Mouse (Mus musculus) adipocyte (in vitro differentiated cells): ENCODE measurements around the gene Rhox4f.
A peak's percentile ranks its signal among the peaks of the same experiment; 100 is the strongest.
"Not testable (repeated sequence)": the region's sequence is repeated elsewhere in the genome, so short reads cannot be mapped to it uniquely, and the experiment has no call there.

Experiments
- DNase-seq: peaks from one replicate; pipeline ENCODE4 v3.0.0-alpha.2; 2016; ENCODE audit warnings: low spot score

Gene Rhox4f

DNA sequence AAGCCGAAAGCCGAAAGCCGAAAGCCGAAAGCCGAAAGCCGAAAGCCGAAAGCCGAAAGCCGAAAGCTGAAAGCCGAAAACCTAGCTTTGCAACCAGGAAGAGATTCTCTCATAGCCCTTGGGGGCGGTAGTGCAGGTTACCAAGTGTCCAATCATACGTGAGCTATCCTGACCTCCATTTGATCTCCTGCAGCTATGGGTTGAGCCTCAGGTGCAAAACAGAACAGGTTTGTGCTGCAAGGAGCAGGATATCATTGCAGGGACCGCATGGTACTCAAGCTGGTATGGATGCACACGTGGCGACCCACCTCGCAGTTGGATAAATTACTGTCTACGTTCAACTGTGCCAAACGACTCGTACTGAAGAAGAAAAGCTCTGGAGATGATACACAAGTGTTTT is at the start of gene Rhox4f:
Rhox4f (minus strand) TSS at position 101 of the 400 bp plus-strand sequence.
- DNase-seq: not testable (repeated sequence)

DNA sequence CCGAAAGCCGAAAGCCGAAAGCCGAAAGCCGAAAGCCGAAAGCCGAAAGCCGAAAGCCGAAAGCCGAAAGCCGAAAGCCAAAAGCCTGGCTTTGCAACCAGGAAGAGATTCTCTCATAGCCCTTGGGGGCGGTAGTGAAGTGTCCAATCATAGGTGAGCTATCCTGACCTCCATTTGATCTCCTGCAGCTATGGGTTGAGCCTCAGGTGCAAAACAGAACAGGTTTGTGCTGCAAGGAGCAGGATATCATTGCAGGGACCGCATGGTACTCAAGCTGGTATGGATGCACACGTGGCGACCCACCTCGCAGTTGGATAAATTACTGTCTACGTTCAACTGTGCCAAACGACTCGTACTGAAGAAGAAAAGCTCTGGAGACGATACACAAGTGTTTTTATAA is 43.7 kb upstream of the Rhox4f start, which contains the start of gene Rhox4g:
Rhox4g (minus strand) TSS at position 101 of the 400 bp plus-strand sequence.
- not testable (repeated sequence) for DNase-seq

DNA sequence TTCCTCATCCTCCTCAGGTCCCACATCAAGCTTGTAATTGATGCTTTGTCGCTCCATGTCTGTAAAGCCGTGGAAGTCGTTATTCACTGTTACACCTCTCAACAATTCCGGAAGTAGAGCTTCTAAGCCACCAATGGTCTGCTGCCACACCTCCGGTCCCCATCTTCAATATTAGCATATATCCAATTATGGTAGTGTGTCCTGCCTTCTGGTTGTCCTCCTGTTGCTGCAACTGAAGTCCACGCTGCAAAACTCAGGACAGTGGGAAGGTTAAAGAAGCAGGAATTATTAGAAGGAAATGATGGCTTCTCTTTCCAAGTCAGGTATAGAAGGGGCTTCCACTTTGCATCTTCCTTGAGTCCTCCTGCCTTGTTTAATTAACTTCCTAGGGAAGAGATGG is 35.9 kb upstream of the Rhox4f start, which contains the start of gene Rhox2g:
Rhox2g (minus strand) TSS at position 101 of the 400 bp plus-strand sequence.
- DNase-seq: not testable (repeated sequence)

DNA sequence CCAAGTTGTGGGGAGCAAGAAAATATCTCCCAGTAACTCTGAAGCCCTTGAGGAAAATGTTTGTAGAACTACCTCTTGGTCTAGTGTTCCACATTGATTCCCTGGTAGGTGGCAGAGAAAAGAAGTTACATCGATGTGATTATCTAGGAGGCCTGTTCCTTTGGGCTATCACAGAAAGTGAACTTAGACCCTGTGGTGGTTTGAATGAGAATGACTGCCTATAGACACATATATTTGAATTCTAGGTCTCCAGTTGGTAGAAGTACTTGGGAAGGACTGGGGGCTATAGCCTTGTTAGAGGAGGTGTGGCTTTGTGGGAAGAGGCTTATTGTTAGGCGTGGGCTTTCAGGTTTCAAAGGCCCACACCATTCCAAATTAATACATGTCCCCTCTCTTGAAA is 21.0 kb upstream of the Rhox4f start, which contains the start of gene Rhox3g:
Rhox3g (minus strand) TSS at position 101 of the 400 bp plus-strand sequence.
- not testable (repeated sequence) for DNase-seq

DNA sequence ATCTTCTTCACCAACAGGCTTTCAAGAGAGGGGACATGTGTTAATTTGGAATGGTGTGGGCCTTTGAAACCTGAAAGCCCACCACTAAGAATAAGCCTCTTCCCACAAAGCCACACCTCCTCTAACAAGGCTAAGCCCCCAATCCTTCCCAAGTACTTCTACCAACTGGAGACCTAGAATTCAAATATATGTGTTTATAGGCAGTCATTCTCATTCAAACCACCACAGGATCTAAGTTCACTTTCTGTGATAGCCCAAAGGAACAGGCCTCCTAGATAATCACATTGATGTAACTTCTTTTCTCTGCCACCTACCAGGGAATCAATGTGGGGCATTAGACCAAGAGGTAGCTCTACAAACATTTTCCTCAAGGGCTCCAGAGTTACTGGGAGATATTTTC is 26.8 kb downstream of the Rhox4f start, which contains the start of gene Rhox3f:
Rhox3f (plus strand) TSS at position 301 of the 400 bp plus-strand sequence.
- DNase-seq: not testable (repeated sequence)

DNA sequence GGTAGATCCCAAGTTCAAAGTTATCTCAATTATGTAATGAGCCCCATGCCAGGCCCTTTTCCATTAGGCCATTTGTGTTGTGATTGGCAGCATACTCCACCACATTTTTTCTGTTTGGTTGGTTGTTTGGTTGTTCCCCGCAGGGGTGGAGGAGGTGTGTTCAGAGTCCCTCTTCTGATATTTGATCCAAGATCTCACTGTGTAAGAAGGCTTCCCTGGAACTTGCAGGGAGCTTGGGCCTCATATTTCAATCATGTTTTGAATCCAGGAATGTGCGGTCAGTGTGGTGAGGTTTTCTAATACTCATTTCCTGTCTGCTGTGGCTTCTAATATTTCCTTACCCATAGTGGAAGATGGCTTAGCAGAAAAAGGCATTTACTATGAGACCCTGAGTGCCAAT is 34.9 kb downstream of the Rhox4f start:
- peak; percentile 2 for DNase-seq

DNA sequence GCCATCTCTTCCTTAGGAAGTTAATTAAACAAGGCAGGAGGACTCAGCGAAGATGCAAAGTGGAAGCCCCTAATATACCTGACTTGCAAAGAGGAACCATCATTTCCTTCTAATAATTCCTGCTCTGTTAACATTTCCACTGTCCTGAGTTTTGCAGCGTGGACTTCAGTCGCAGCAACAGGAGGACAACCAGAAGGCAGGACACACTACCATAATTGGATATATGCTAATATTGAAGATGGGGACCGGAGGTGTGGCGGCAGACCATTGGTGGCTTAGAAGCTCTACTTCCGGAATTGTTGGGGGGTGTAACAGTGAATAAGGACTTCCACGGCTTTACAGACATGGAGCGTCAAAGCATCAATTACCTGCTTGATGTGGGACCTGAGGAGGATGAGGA is 36.4 kb downstream of the Rhox4f start, which contains the start of gene Rhox2f:
Rhox2f (plus strand) TSS at position 301 of the 400 bp plus-strand sequence.
- DNase-seq: not testable (repeated sequence)

DNA sequence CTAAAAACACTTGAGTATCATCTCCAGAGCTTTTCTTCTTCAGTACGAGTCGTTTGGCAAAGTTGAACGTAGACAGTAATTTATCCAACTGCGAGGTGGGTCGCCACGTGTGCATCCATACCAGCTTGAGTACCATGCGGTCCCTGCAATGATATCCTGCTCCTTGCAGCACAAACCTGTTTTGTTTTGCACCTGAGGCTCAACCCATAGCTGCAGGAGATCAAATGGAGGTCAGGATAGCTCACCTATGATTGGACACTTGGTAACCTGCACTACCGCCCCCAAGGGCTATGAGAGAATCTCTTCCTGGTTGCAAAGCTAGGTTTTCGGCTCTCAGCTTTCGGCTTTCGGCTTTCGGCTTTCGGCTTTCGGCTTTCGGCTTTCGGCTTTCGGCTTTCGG is 50.4 kb downstream of the Rhox4f start, which contains the start of gene Rhox4e:
Rhox4e (plus strand) TSS at position 301 of the 400 bp plus-strand sequence.
- not testable (repeated sequence) for DNase-seq
